Mouse (Mus musculus): Measurements from ENCODE around the gene Apol7c. TPM values are rescaled to one million over a fixed set of nuclear protein-coding genes. Genes with fewer than 3 reads are reported as not detected.

Gene Apol7c
- 121 TPM for polyA plus RNA-seq (2015; fragmentation: Illumina TruSeq; extraction: RNeasy Lipid Tissue Mini Kit (QIAGEN cat#74804); ENCODE audit: insufficient read depth, low replicate concordance)

DNA sequence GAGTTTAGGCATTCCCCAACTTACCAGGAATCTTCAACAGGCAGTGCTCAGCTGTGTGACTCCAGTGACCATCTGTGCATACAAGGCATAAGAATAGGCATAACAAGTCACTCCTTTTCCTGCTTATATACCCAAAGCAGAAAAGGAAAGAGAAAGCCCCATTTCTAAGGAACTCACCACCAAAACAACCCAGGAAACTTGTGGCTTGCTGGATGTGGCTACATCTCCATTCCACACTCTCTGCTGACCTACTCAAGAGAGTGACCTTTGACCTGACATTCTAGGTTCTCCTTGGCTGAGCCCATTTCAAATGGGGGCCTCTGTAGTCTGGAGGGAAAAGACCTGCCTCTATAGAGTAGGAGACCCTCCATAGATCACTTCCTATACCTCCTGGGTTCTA is at the start of gene Apol7c:
Gene Apol7c, minus strand, starts transcription at position 101 of the 400 bp plus-strand sequence.

DNA sequence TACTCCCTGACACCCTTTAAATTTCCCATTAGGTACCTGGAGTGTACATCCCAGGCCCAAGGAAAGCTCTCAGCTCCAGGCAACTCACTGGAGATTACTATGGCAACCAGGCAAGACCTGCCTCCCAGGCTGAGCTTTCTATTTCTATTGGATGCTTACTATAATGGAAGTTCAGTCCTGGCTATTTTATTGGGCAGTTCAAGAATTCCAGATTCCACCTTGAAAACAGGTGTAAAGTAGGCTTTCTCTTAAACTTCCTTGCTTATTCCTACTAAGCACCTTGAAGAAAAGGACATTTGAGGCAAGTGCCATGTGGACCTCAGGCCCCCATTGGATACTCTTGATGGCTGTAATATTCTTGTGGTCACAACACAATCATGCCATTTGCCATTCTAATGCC is 28.7 kb upstream of the Apol7c start, which contains the start of gene 1700025B11Rik:
Gene 1700025B11Rik, minus strand, starts transcription at position 101 of the 400 bp plus-strand sequence.

DNA sequence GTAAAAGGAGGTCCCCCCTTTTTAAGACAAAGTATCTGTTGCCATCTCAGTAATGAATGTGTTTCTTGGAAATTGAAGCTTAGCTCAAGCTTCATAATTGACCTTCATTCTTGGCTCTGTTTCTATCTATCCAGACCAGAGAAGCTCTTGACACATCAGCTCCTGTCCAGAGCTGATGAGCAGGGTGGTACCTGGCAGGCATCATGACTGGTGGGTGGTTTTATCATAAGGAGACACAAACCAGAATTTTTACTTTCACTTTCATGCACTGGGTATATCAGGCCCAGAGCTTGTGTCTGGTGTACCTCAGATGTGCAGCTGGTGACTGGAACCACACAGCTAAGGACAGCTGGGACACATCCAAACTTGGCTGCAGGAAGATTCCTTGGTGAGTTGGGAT is 25.1 kb downstream of the Apol7c start, which contains the start of gene Apol11a:
Gene Apol11a, plus strand, starts transcription at position 306 of the 400 bp plus-strand sequence.

DNA sequence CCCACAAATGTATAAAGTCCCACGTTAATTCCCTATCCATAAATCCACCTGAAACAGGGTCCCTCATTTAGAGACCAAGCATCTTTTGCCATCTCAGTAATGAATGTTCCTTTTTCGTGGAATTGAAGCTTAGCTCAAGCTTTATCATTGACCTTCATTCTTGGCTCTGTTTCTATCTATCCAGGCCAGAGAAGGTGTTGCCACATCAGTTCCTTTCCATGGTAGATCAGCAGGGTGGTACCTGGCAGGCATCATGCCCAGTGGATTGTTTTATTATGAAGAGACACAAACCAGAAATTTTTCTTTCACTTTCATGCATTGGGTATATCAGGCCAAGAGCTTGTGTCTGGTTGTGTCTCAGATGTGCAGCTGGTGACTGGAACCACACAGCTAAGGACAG is 56.4 kb downstream of the Apol7c start, which contains the start of gene Apol10a:
Gene Apol10a, plus strand, starts transcription at position 355 of the 400 bp plus-strand sequence.

Other genes with a start within 250 kb of the Apol7c start
- gene Rbfox2, start 226.3 kb downstream of the Apol7c start, polyA plus RNA-seq (2015; fragmentation: Illumina TruSeq; extraction: RNeasy Lipid Tissue Mini Kit (QIAGEN cat#74804); ENCODE audit: insufficient read depth, low replicate concordance), result 8.9 TPM
- not detected for gene Apol7a, start 134.2 kb downstream of the Apol7c start, polyA plus RNA-seq (2015; fragmentation: Illumina TruSeq; extraction: RNeasy Lipid Tissue Mini Kit (QIAGEN cat#74804); ENCODE audit: insufficient read depth, low replicate concordance)
- gene Apol9a, start 122.2 kb downstream of the Apol7c start, polyA plus RNA-seq (2015; fragmentation: Illumina TruSeq; extraction: RNeasy Lipid Tissue Mini Kit (QIAGEN cat#74804); ENCODE audit: insufficient read depth, low replicate concordance), result 0.23 TPM
- 0.86 TPM for gene Apol7b, start 85.8 kb downstream of the Apol7c start, polyA plus RNA-seq (2015; fragmentation: Illumina TruSeq; extraction: RNeasy Lipid Tissue Mini Kit (QIAGEN cat#74804); ENCODE audit: insufficient read depth, low replicate concordance)
- gene Apol10a, start 56.3 kb downstream of the Apol7c start, polyA plus RNA-seq (2015; fragmentation: Illumina TruSeq; extraction: RNeasy Lipid Tissue Mini Kit (QIAGEN cat#74804); ENCODE audit: insufficient read depth, low replicate concordance), result 0.23 TPM
- gene Apol11a, start 25.0 kb downstream of the Apol7c start, polyA plus RNA-seq (2015; fragmentation: Illumina TruSeq; extraction: RNeasy Lipid Tissue Mini Kit (QIAGEN cat#74804); ENCODE audit: insufficient read depth, low replicate concordance), result 0.37 TPM
- gene 1700025B11Rik, start 28.6 kb upstream of the Apol7c start, polyA plus RNA-seq (2015; fragmentation: Illumina TruSeq; extraction: RNeasy Lipid Tissue Mini Kit (QIAGEN cat#74804); ENCODE audit: insufficient read depth, low replicate concordance), result not detected
- 7.3 TPM for gene Apol10b, start 62.8 kb upstream of the Apol7c start, polyA plus RNA-seq (2015; fragmentation: Illumina TruSeq; extraction: RNeasy Lipid Tissue Mini Kit (QIAGEN cat#74804); ENCODE audit: insufficient read depth, low replicate concordance)
- gene Gm36245, start 65.9 kb upstream of the Apol7c start, polyA plus RNA-seq (2015; fragmentation: Illumina TruSeq; extraction: RNeasy Lipid Tissue Mini Kit (QIAGEN cat#74804); ENCODE audit: insufficient read depth, low replicate concordance), result not detected
- gene Apol11b, start 110.0 kb upstream of the Apol7c start, polyA plus RNA-seq (2015; fragmentation: Illumina TruSeq; extraction: RNeasy Lipid Tissue Mini Kit (QIAGEN cat#74804); ENCODE audit: insufficient read depth, low replicate concordance), result 19.8 TPM
- gene Apol7e, start 165.5 kb upstream of the Apol7c start, polyA plus RNA-seq (2015; fragmentation: Illumina TruSeq; extraction: RNeasy Lipid Tissue Mini Kit (QIAGEN cat#74804); ENCODE audit: insufficient read depth, low replicate concordance), result 42.7 TPM
- 1.7 TPM for gene Apol9b, start 195.7 kb upstream of the Apol7c start, polyA plus RNA-seq (2015; fragmentation: Illumina TruSeq; extraction: RNeasy Lipid Tissue Mini Kit (QIAGEN cat#74804); ENCODE audit: insufficient read depth, low replicate concordance)
- 4.1 TPM for gene Apol8, start 223.7 kb upstream of the Apol7c start, polyA plus RNA-seq (2015; fragmentation: Illumina TruSeq; extraction: RNeasy Lipid Tissue Mini Kit (QIAGEN cat#74804); ENCODE audit: insufficient read depth, low replicate concordance)